Mouse (Mus musculus) lung, postnatal 0 days (tissue): Measurements from ENCODE around the gene Gm49384. TPM values are rescaled to one million over a fixed set of nuclear protein-coding genes. Genes with fewer than 3 reads are reported as not detected.
"Not testable (repeated sequence)": the region's sequence is repeated elsewhere in the genome, so short reads cannot be mapped to it uniquely, and the experiment has no call there.

Source experiments
- ATAC-seq: fragments of 200-750 bp; cut with Nextera tagmentation; 2 replicates; pipeline ENCODE4 v1.8.0; 2017; ENCODE audit warnings: moderate library complexity
- DNase-seq: peaks from one replicate; pipeline ENCODE4 v3.0.0-alpha.2; 2016; ENCODE audit warnings: low spot score
- H3K27ac ChIP-seq: fragments of 300-500 bp; sonication (generic); 2 replicates; pipeline ENCODE4 v1.5.1; 2014; ENCODE audit warnings: antibody characterized with exemption, mild to moderate bottlenecking, low read length, mixed read lengths
- H3K27me3 ChIP-seq: fragments of 300-500 bp; sonication (generic); replicated peaks from 2 replicates; pipeline ENCODE4 v1.6.1; 2014; ENCODE audit warnings: low read length, mixed read lengths; ENCODE audit not compliant: insufficient read depth
- H3K36me3 ChIP-seq: fragments of 300-500 bp; sonication (generic); 2 replicates; pipeline ENCODE4 v1.6.1; 2014; ENCODE audit warnings: low read length, mixed read lengths; ENCODE audit not compliant: insufficient read depth
- H3K4me1 ChIP-seq: fragments of 300-500 bp; sonication (generic); 2 replicates; pipeline ENCODE4 v1.6.1; 2014; ENCODE audit warnings: antibody characterized with exemption, low read depth, low read length, mixed read lengths; ENCODE audit not compliant: insufficient read depth
- H3K4me2 ChIP-seq: fragments of 300-500 bp; sonication (generic); replicated peaks from 2 replicates; pipeline ENCODE4 v1.6.1; 2014; ENCODE audit warnings: low read depth, mild to moderate bottlenecking, low read length, moderate library complexity, mixed read lengths
- H3K4me3 ChIP-seq: fragments of 300-500 bp; sonication (generic); 2 replicates; pipeline ENCODE4 v1.5.1; 2014; ENCODE audit warnings: low read depth, low read length
- H3K9ac ChIP-seq: fragments of 300-500 bp; sonication (generic); replicated peaks from 2 replicates; pipeline ENCODE4 v1.6.1; 2014; ENCODE audit warnings: low read depth, mild to moderate bottlenecking
- H3K9me3 ChIP-seq: fragments of 300-500 bp; sonication (generic); 2 replicates; pipeline ENCODE4 v1.6.1; 2016; ENCODE audit warnings: low read length, mixed read lengths
- CTCF ChIP-seq: IDR thresholded peaks from 2 replicates; pipeline ENCODE4 v1.5.1; 2016; ENCODE audit warnings: antibody characterized with exemption, mild to moderate bottlenecking
- EP300 ChIP-seq: IDR thresholded peaks from 2 replicates; pipeline ENCODE4 v1.6.1; 2016; ENCODE audit warnings: antibody characterized with exemption, mild to moderate bottlenecking, control low read depth
- WGBS: fragments of 180-500 bp; shearing (Covaris S2); extraction: QIAGEN DNeasy Blood & Tissue Kit; methylation state at CpG from one replicate; pipeline ENCODE4 v1.1.7; 2014; 5-methylcytosine and 5-hydroxymethylcytosine counted together
- polyA plus RNA-seq: library from polyadenylated mRNA; unstranded; fragments of >200 nt; fragmentation: Nextera tagmentation; extraction: Ambion mirVana; gene quantifications from 2 replicates; pipeline ENCODE4 v1.2.1, GENCODE M21; 2015

Gene Gm49384
- polyA plus RNA-seq, 1 experiment from 2014 or later, result 6.4 TPM

- Histone ChIP-seq H3K27me3 (no peaks in the 10 kb centered on the region), H3K27ac (no peak overlapping the region), H3K4me1 (no peaks in the 10 kb centered on the region), H3K9ac (no peak overlapping the region), H3K36me3 (no peaks in the 10 kb centered on the region), H3K4me3 (no peak overlapping the region), H3K9me3 (no peaks in the 10 kb centered on the region), H3K4me2 (no peak overlapping the region)
- DNase-seq, result no peak
- TF ChIP-seq EP300 (no peak), CTCF (no peak)
- no peak for ATAC-seq
- 92% methylated on average over 3 of the region's 3 CpGs for WGBS
Measured at GRCm38 (mm10) chr12:69175975-69176374, 28.1 kb downstream of the Gm49384 start.

- Histone ChIP-seq H3K4me1 (peaks cover 4% of the 10 kb centered on the region; the same call in 1 of the 2 replicates), H3K4me3 (no peak overlapping the region), H3K4me2 (no peak overlapping the region), H3K36me3 (no peaks in the 10 kb centered on the region), H3K27ac (no peak overlapping the region), H3K27me3 (no peaks in the 10 kb centered on the region), H3K9ac (no peak overlapping the region), H3K9me3 (no peaks in the 10 kb centered on the region)
- ATAC-seq (no peak), DNase-seq (no peak)
- WGBS, result 94% methylated on average over 2 of the region's 2 CpGs
- TF ChIP-seq CTCF (no peak), EP300 (no peak)
Measured at GRCm38 (mm10) chr12:69171307-69171706, 32.8 kb downstream of the Gm49384 start.

GRCm38 (mm10) chr12:69168461-69169106, 35.5 kb downstream of the Gm49384 start, which contains the start of gene Lrr1:
Gene Lrr1, plus strand, starts transcription at chr12:69168814.
- Histone ChIP-seq H3K4me1 (peaks cover 4% of the 10 kb centered on the region; the same call in 1 of the 2 replicates), H3K36me3 (no peaks in the 10 kb centered on the region), H3K4me3 (peak within 1 kb of the TSS; percentile 59), H3K27ac (peak within 1 kb of the TSS; percentile 66), H3K4me2 (peak within 1 kb of the TSS; percentile 92), H3K27me3 (no peaks in the 10 kb centered on the region), H3K9ac (peak within 1 kb of the TSS; percentile 76), H3K9me3 (no peaks in the 10 kb centered on the region)
- TF ChIP-seq CTCF, result no peak
- peak; percentile 94 for TF ChIP-seq EP300
- peak; percentile 84 for DNase-seq
- peak; percentile 97 for ATAC-seq
- WGBS, result under 1% methylated on average over 36 of the region's 40 CpGs

- DNase-seq (no peak), ATAC-seq (peak; percentile 8; the same call in 1 of the 2 replicates)
- 5% methylated on average over 18 of the region's 18 CpGs for WGBS
- no peaks in the 10 kb centered on the region for H3K27me3 ChIP-seq
- H3K9ac ChIP-seq, result peak overlapping the region; percentile 76
- no peaks in the 10 kb centered on the region for H3K36me3 ChIP-seq
- no peak for TF ChIP-seq EP300
- no peak for TF ChIP-seq CTCF
- peaks cover 4% of the 10 kb centered on the region; the same call in 1 of the 2 replicates for H3K4me1 ChIP-seq
- no peaks in the 10 kb centered on the region for H3K9me3 ChIP-seq
- peak overlapping the region; percentile 92 for H3K4me2 ChIP-seq
- no peak overlapping the region for H3K27ac ChIP-seq
- peak overlapping the region; percentile 59 for H3K4me3 ChIP-seq
Measured at GRCm38 (mm10) chr12:69167656-69168460, 36.2 kb downstream of the Gm49384 start.

- H3K4me2 ChIP-seq, H3K9me3 ChIP-seq, H3K36me3 ChIP-seq, H3K9ac ChIP-seq, DNase-seq, H3K27me3 ChIP-seq, H3K27ac ChIP-seq, H3K4me3 ChIP-seq, ATAC-seq, H3K4me1 ChIP-seq: not testable (repeated sequence)
- 72% methylated on average over 8 of the region's 8 CpGs for WGBS
Measured at GRCm38 (mm10) chr12:69166861-69167581, 37.0 kb downstream of the Gm49384 start.

GRCm38 (mm10) chr12:69164904-69165303, 39.2 kb downstream of the Gm49384 start:
- no peaks in the 10 kb centered on the region for H3K27me3 ChIP-seq
- H3K4me2 ChIP-seq, result no peak overlapping the region
- H3K4me1 ChIP-seq, result peaks cover 4% of the 10 kb centered on the region; the same call in 1 of the 2 replicates
- DNase-seq (no peak), ATAC-seq (no peak)
- no peak overlapping the region for H3K4me3 ChIP-seq
- no peaks in the 10 kb centered on the region for H3K9me3 ChIP-seq
- no peak overlapping the region for H3K27ac ChIP-seq
- H3K36me3 ChIP-seq, result no peaks in the 10 kb centered on the region
- H3K9ac ChIP-seq, result no peak overlapping the region
- 43% methylated on average over 3 of the region's 3 CpGs for WGBS
- TF ChIP-seq CTCF, result no peak
- no peak for TF ChIP-seq EP300

- not testable (repeated sequence) for H3K4me1 ChIP-seq, H3K4me2 ChIP-seq, H3K9ac ChIP-seq, ATAC-seq, H3K4me3 ChIP-seq, H3K27me3 ChIP-seq, H3K36me3 ChIP-seq, DNase-seq, H3K9me3 ChIP-seq, H3K27ac ChIP-seq
- WGBS, result 86% methylated on average over 4 of the region's 4 CpGs
Measured at GRCm38 (mm10) chr12:69163586-69163985, 40.5 kb downstream of the Gm49384 start.

GRCm38 (mm10) chr12:69160677-69161076, 43.4 kb downstream of the Gm49384 start:
- not testable (repeated sequence) for H3K4me2 ChIP-seq, H3K4me1 ChIP-seq, H3K4me3 ChIP-seq, H3K9ac ChIP-seq, H3K27me3 ChIP-seq, H3K9me3 ChIP-seq, H3K27ac ChIP-seq, DNase-seq, ATAC-seq, H3K36me3 ChIP-seq
- WGBS, result 71% methylated on average over 2 of the region's 2 CpGs
